Mouse (Mus musculus) bone marrow, adult 2 months (tissue): ENCODE data around the gene Iba57.

Experiments
- CTCF ChIP-seq: fragments of 200-500 bp; IDR thresholded peaks from 2 replicates; pipeline ENCODE4 v1.5.1; 2011; ENCODE audit warnings: low read length, control low read depth; ENCODE audit not compliant: control insufficient read depth, insufficient read depth
- POLR2A ChIP-seq: fragments of 200-500 bp; IDR thresholded peaks from 2 replicates; pipeline ENCODE4 v1.6.1; 2011; ENCODE audit warnings: low read depth, mild to moderate bottlenecking, control low read depth, low read length, borderline replicate concordance; ENCODE audit not compliant: control insufficient read depth

DNA sequence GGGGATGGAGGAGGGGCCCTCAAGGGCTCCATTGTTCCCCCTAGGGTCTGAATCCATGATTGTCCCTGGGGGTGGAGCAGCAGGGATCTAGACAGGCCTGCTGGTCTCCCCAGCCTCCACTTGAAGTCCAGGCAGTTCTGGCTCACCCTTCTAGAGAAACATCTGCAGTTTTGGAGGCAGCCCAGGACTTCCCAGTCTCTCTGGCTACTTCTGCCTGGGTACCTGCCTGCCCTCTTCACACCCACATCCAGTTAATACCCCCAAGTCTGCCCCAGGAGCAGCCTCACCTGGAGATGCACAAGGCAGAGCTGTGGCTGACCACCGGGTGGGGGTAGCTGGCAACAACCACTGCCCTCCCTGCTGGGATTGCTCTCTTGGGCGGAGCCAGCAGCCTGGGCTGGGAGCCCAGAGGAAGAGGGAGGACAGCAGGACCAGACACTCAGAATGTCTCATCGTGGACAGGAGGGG lies 19.4 kb upstream of the Iba57 start, which contains the start of gene Gjc2:
- TF ChIP-seq CTCF, result no peak
- no peak for TF ChIP-seq POLR2A
